Mouse (Mus musculus) frontal cortex, postnatal 10 days (tissue): ENCODE measurements around the gene Kcnab1.
"Not testable (repeated sequence)": the region's sequence is repeated elsewhere in the genome, so short reads cannot be mapped to it uniquely, and the experiment has no call there.

Experiments
- DNase-seq, 2 experiments: peaks; one replicate each; pipeline ENCODE4 v3.0.0; 2022; ENCODE audit warnings: low spot score in 2 of 2, mixed read lengths in 1 of 2

Kcnab1 gene

GRCm38 (mm10) chr3:65365921-65366710 is 256.9 kb downstream of the Kcnab1 start:
- no peak for DNase-seq

- DNase-seq: no peak
Observed at GRCm38 (mm10) chr3:65367944-65368343, 258.8 kb downstream of the Kcnab1 start.

- DNase-seq: no peak
Observed at GRCm38 (mm10) chr3:65372552-65372951, 263.4 kb downstream of the Kcnab1 start.

GRCm38 (mm10) chr3:65373594-65374182 is 264.5 kb downstream of the Kcnab1 start:
- no peak for DNase-seq

- no peak for DNase-seq
Observed at GRCm38 (mm10) chr3:65374729-65375128, 265.5 kb downstream of the Kcnab1 start.

- DNase-seq: no peak
Observed at GRCm38 (mm10) chr3:65378724-65379123, 269.5 kb downstream of the Kcnab1 start.

GRCm38 (mm10) chr3:65379884-65380539 is 270.8 kb downstream of the Kcnab1 start:
- DNase-seq: no peak

GRCm38 (mm10) chr3:65381094-65381493 is 271.9 kb downstream of the Kcnab1 start:
- DNase-seq: no peak

GRCm38 (mm10) chr3:65384431-65384830 is 275.2 kb downstream of the Kcnab1 start:
- no peak for DNase-seq

GRCm38 (mm10) chr3:65385771-65386170 is 276.6 kb downstream of the Kcnab1 start:
- DNase-seq: no peak

- no peak for DNase-seq
Observed at GRCm38 (mm10) chr3:65391222-65391783, 282.1 kb downstream of the Kcnab1 start.

- peak in 1 of 2 experiments; percentile 17 for DNase-seq
Observed at GRCm38 (mm10) chr3:65391784-65392420, 282.7 kb downstream of the Kcnab1 start.

- DNase-seq: peak; percentile 93 to 97
Observed at GRCm38 (mm10) chr3:65392421-65392817, 283.2 kb downstream of the Kcnab1 start, which contains the start of gene Ssr3. Ssr3 (minus strand) TSS chr3:65392623.

GRCm38 (mm10) chr3:65395111-65395510 is 285.9 kb downstream of the Kcnab1 start:
- not testable (repeated sequence) for DNase-seq

- DNase-seq: no peak
Observed at GRCm38 (mm10) chr3:65396835-65397504, 287.8 kb downstream of the Kcnab1 start.

- no peak for DNase-seq
Observed at GRCm38 (mm10) chr3:65397566-65397965, 288.4 kb downstream of the Kcnab1 start.

- DNase-seq: no peak
Observed at GRCm38 (mm10) chr3:65405781-65406180, 296.6 kb downstream of the Kcnab1 start.

GRCm38 (mm10) chr3:65407891-65408290 is 298.7 kb downstream of the Kcnab1 start:
- DNase-seq: no peak

GRCm38 (mm10) chr3:65416571-65416970 is 307.4 kb downstream of the Kcnab1 start:
- no peak for DNase-seq

- DNase-seq: no peak
Observed at GRCm38 (mm10) chr3:65417913-65418594, 308.9 kb downstream of the Kcnab1 start.

- DNase-seq: no peak
Observed at GRCm38 (mm10) chr3:65419706-65420105, 310.5 kb downstream of the Kcnab1 start.
